Mouse (Mus musculus): ENCODE data around the gene Adamts13.

DNA sequence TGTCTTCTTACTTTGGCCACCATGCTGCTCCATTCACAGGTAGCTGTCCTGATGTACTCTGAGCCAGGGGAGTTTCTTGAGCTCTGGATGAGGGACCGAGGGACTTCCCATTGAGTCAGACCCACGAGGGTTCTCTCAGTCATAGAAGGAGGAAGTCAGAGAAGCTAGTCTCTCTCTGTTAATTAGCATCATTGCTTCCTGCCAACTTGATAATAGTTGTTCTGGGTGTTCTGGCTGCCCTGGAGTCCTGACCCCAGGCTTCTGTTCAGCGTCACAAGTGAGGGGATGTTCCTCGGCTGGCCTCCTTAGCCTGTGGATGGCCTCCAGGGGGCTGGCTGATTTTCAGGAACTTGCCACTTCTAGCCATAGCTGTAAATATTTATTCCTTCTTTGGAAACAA, 744 bp downstream of the Adamts13 start:
- TF ChIP-seq MAFK (IDR thresholded peaks at IDR 0.05; ENCODE audit: insufficient read depth, low read depth, low read length): no peak
- TF ChIP-seq ZNF384 (IDR thresholded peaks at IDR 0.05; ENCODE audit: low read depth, low read length): no peak

Data from ES-E14 (cell line).